Mouse (Mus musculus): ENCODE data around the gene Hs3st2. TPM values are rescaled to one million over a fixed set of nuclear protein-coding genes. Genes with fewer than 3 reads are reported as not detected.

Hs3st2 gene
- total RNA-seq, 2 experiments from 2014 or later, result 54.3 to 67.7 TPM

- no peak for DNase-seq (ENCODE audit: low spot score in 2 of 2)
- intact Hi-C loops (cut with DNase I), result no loop called here
Measured at GRCm38 (mm10) chr7:121450951-121451843, 59.5 kb downstream of the Hs3st2 start.

GRCm38 (mm10) chr7:121456716-121457115, 65.1 kb downstream of the Hs3st2 start:
- intact Hi-C loops (cut with DNase I), result no loop called here
- no peak for DNase-seq (ENCODE audit: low spot score in 2 of 2)

GRCm38 (mm10) chr7:121458075-121458474, 66.4 kb downstream of the Hs3st2 start:
- no peak for DNase-seq (ENCODE audit: low spot score in 2 of 2)

GRCm38 (mm10) chr7:121460626-121461025, 69.0 kb downstream of the Hs3st2 start:
- no peak for DNase-seq (ENCODE audit: low spot score in 2 of 2)

More at GRCm38 (mm10) chr7:121458075-121458474, 66.4 kb downstream of the Hs3st2 start:
- intact Hi-C loops (cut with DNase I), result no loop called here

GRCm38 (mm10) chr7:121464441-121464840, 72.8 kb downstream of the Hs3st2 start:
- DNase-seq (ENCODE audit: low spot score in 2 of 2), result no peak
- intact Hi-C loops (cut with DNase I), result no loop called here

More at GRCm38 (mm10) chr7:121460626-121461025, 69.0 kb downstream of the Hs3st2 start:
- intact Hi-C loops (cut with DNase I), result no loop called here

- no peak for DNase-seq (ENCODE audit: low spot score in 2 of 2)
- intact Hi-C loops (cut with DNase I), result no loop called here
Measured at GRCm38 (mm10) chr7:121465111-121465510, 73.5 kb downstream of the Hs3st2 start.

- no peak for DNase-seq (ENCODE audit: low spot score in 2 of 2)
- intact Hi-C loops (cut with DNase I), result no loop called here
Measured at GRCm38 (mm10) chr7:121466331-121466730, 74.7 kb downstream of the Hs3st2 start.

- intact Hi-C loops (cut with DNase I), result no loop called here
- no peak for DNase-seq (ENCODE audit: low spot score in 2 of 2)
Measured at GRCm38 (mm10) chr7:121469435-121469834, 77.8 kb downstream of the Hs3st2 start.

GRCm38 (mm10) chr7:121478302-121478701, 86.6 kb downstream of the Hs3st2 start:
- intact Hi-C loops (cut with DNase I), result no loop called here
- DNase-seq (ENCODE audit: low spot score in 2 of 2), result no peak

GRCm38 (mm10) chr7:121480106-121480505, 88.4 kb downstream of the Hs3st2 start:
- intact Hi-C loops (cut with DNase I), result no loop called here

GRCm38 (mm10) chr7:121484590-121484989, 92.9 kb downstream of the Hs3st2 start:
- no peak for DNase-seq (ENCODE audit: low spot score in 2 of 2)
- intact Hi-C loops (cut with DNase I), result loop anchor here (2.0 kb wide), 2 partner anchors 54 to 78 kb away; no protein-coding TSS in a partner anchor

More at GRCm38 (mm10) chr7:121480106-121480505, 88.4 kb downstream of the Hs3st2 start:
- no peak for DNase-seq (ENCODE audit: low spot score in 2 of 2)

GRCm38 (mm10) chr7:121485266-121485665, 93.6 kb downstream of the Hs3st2 start:
- peak; percentile 42 to 54 for DNase-seq (ENCODE audit: low spot score in 2 of 2)
- intact Hi-C loops (cut with DNase I), result loop anchor here (1.0 to 2.0 kb wide), 3 partner anchors 54 to 156 kb away; no protein-coding TSS in a partner anchor

GRCm38 (mm10) chr7:121487291-121487690, 95.6 kb downstream of the Hs3st2 start:
- intact Hi-C loops (cut with DNase I), result no loop called here
- DNase-seq (ENCODE audit: low spot score in 2 of 2), result peak; percentile 58 to 70

GRCm38 (mm10) chr7:121489401-121489800, 97.7 kb downstream of the Hs3st2 start:
- DNase-seq (ENCODE audit: low spot score in 2 of 2), result peak; percentile 28 to 40
- intact Hi-C loops (cut with DNase I), result no loop called here

GRCm38 (mm10) chr7:121491455-121492005, 99.9 kb downstream of the Hs3st2 start:
- DNase-seq (ENCODE audit: low spot score in 2 of 2), result no peak
- intact Hi-C loops (cut with DNase I), result no loop called here

- no peak for DNase-seq (ENCODE audit: low spot score in 2 of 2)
- intact Hi-C loops (cut with DNase I), result no loop called here
Measured at GRCm38 (mm10) chr7:121500516-121500915, 108.9 kb downstream of the Hs3st2 start.

- peak; percentile 70 to 79 for DNase-seq (ENCODE audit: low spot score in 2 of 2)
- intact Hi-C loops (cut with DNase I), result no loop called here
Measured at GRCm38 (mm10) chr7:121501666-121502065, 110.0 kb downstream of the Hs3st2 start.

GRCm38 (mm10) chr7:121516727-121517126, 125.1 kb downstream of the Hs3st2 start:
- DNase-seq (ENCODE audit: low spot score in 2 of 2), result no peak
- intact Hi-C loops (cut with DNase I), result no loop called here

- DNase-seq (ENCODE audit: low spot score in 2 of 2), result peak in 1 of 2 experiments; percentile 12
- intact Hi-C loops (cut with DNase I), result no loop called here
Measured at GRCm38 (mm10) chr7:121517165-121517591, 125.5 kb downstream of the Hs3st2 start.

- intact Hi-C loops (cut with DNase I), result no loop called here
Measured at GRCm38 (mm10) chr7:121522125-121522524, 130.5 kb downstream of the Hs3st2 start.

GRCm38 (mm10) chr7:121529023-121529422, 137.4 kb downstream of the Hs3st2 start:
- intact Hi-C loops (cut with DNase I), result no loop called here
- peak in 1 of 2 experiments; percentile 26 for DNase-seq (ENCODE audit: low spot score in 2 of 2)

More at GRCm38 (mm10) chr7:121522125-121522524, 130.5 kb downstream of the Hs3st2 start:
- DNase-seq (ENCODE audit: low spot score in 2 of 2), result no peak

Data from left cerebral cortex, postnatal 36 days (tissue).